Mouse (Mus musculus) intestine, embryonic 14.5 days (tissue): ENCODE measurements around the gene Adcy5. TPM values are rescaled to one million over a fixed set of nuclear protein-coding genes. Genes with fewer than 3 reads are reported as not detected.

Experiments
- ATAC-seq: fragments of 200-750 bp; cut with Nextera tagmentation; replicated peaks from 2 replicates; pipeline ENCODE4 v1.8.0; 2017; ENCODE audit warnings: low read depth, moderate number of reproducible peaks, moderate TSS enrichment, moderate library complexity; ENCODE audit not compliant: low FRiP score, low TSS enrichment
- DNase-seq: peaks from one replicate; pipeline ENCODE4 v3.0.0-alpha.2; 2018; ENCODE audit warnings: low spot score
- H3K27ac ChIP-seq: fragments of 300-500 bp; sonication (generic); 2 replicates; pipeline ENCODE4 v1.5.1; 2014; ENCODE audit warnings: low read depth, mild to moderate bottlenecking, control low read depth
- H3K27me3 ChIP-seq: fragments of 300-500 bp; sonication (generic); replicated peaks from 2 replicates; pipeline ENCODE4 v1.6.1; 2014; ENCODE audit warnings: low read length, control low read depth; ENCODE audit not compliant: control insufficient read depth, insufficient read depth
- H3K36me3 ChIP-seq: fragments of 300-500 bp; sonication (generic); 2 replicates; pipeline ENCODE4 v1.6.1; 2014; ENCODE audit warnings: low read length, control low read depth; ENCODE audit not compliant: control insufficient read depth, insufficient read depth
- H3K4me1 ChIP-seq: fragments of 300-500 bp; sonication (generic); replicated peaks from 2 replicates; pipeline ENCODE4 v1.6.1; 2014; ENCODE audit warnings: low read length, control low read depth, mixed read lengths; ENCODE audit not compliant: control insufficient read depth, insufficient read depth
- H3K4me2 ChIP-seq: fragments of 300-500 bp; sonication (generic); 2 replicates; pipeline ENCODE4 v1.6.1; 2014; ENCODE audit warnings: low read length
- H3K4me3 ChIP-seq: fragments of 300-500 bp; sonication (generic); 2 replicates; pipeline ENCODE4 v1.5.1; 2014; ENCODE audit warnings: low read depth, low read length, control low read depth, mixed read lengths
- H3K9ac ChIP-seq: fragments of 300-500 bp; sonication (generic); 2 replicates; pipeline ENCODE4 v1.6.1; 2014; ENCODE audit warnings: mild to moderate bottlenecking, low read length
- H3K9me3 ChIP-seq: fragments of 300-500 bp; sonication (generic); 2 replicates; pipeline ENCODE4 v1.6.1; 2016; ENCODE audit warnings: low read length, control low read depth; ENCODE audit not compliant: control insufficient read depth
- WGBS: fragments of 180-500 bp; shearing (Covaris S2); extraction: QIAGEN DNeasy Blood & Tissue Kit; methylation state at CpG from one replicate; pipeline ENCODE4 v1.1.7; 2014; 5-methylcytosine and 5-hydroxymethylcytosine counted together
- polyA plus RNA-seq: library from polyadenylated mRNA; unstranded; fragments of >200 nt; fragmentation: Nextera tagmentation; extraction: Ambion mirVana; gene quantifications from 2 replicates; pipeline ENCODE4 v1.2.1, GENCODE M21; 2014

Gene Adcy5
- polyA plus RNA-seq, 1 experiment from 2014 or later = 3.9 TPM

- Histone ChIP-seq H3K36me3 (no peaks in the 10 kb centered on the region), H3K27me3 (no peaks in the 10 kb centered on the region), H3K9me3 (0 out of 2 replicates have a peak, but pooled peaks cover 3% of the 10 kb centered on the region), H3K4me2 (no peak overlapping the region), H3K9ac (no peak overlapping the region), H3K4me1 (no peaks in the 10 kb centered on the region), H3K27ac (no peak overlapping the region), H3K4me3 (no peak overlapping the region)
- no peak for DNase-seq
- 59% methylated on average over 7 of the region's 7 CpGs for WGBS
- ATAC-seq = no peak
Observed at GRCm38 (mm10) chr16:35117436-35117835, 37.2 kb upstream of the Adcy5 start.

- H3K4me3 ChIP-seq = no peak overlapping the region
- no peak overlapping the region for H3K27ac ChIP-seq
- H3K9me3 ChIP-seq = 0 out of 2 replicates have a peak, but pooled peaks cover 3% of the 10 kb centered on the region
- ATAC-seq (no peak), DNase-seq (no peak)
- no peaks in the 10 kb centered on the region for H3K27me3 ChIP-seq
- H3K36me3 ChIP-seq = no peaks in the 10 kb centered on the region
- WGBS = 58% methylated on average over 4 of the region's 4 CpGs
- H3K9ac ChIP-seq = no peak overlapping the region
- no peak overlapping the region for H3K4me2 ChIP-seq
- no peaks in the 10 kb centered on the region for H3K4me1 ChIP-seq
Observed at GRCm38 (mm10) chr16:35120603-35121002, 34.1 kb upstream of the Adcy5 start.

GRCm38 (mm10) chr16:35127270-35127669 is 27.4 kb upstream of the Adcy5 start:
- DNase-seq = no peak

GRCm38 (mm10) chr16:35130172-35130571 is 24.5 kb upstream of the Adcy5 start:
- 67% methylated on average over 3 of the region's 3 CpGs for WGBS
- no peak overlapping the region for H3K9ac ChIP-seq

More at GRCm38 (mm10) chr16:35127270-35127669, 27.4 kb upstream of the Adcy5 start:
- Histone ChIP-seq H3K27ac (no peak overlapping the region), H3K4me3 (no peak overlapping the region), H3K27me3 (no peaks in the 10 kb centered on the region), H3K9me3 (no peaks in the 10 kb centered on the region), H3K4me2 (no peak overlapping the region), H3K36me3 (no peaks in the 10 kb centered on the region), H3K4me1 (no peaks in the 10 kb centered on the region), H3K9ac (no peak overlapping the region)
- no peak for ATAC-seq
- WGBS = 86% methylated on average over 5 of the region's 5 CpGs

GRCm38 (mm10) chr16:35139416-35139815 is 15.3 kb upstream of the Adcy5 start:
- 77% methylated on average over 6 of the region's 6 CpGs for WGBS

More at GRCm38 (mm10) chr16:35130172-35130571, 24.5 kb upstream of the Adcy5 start:
- ATAC-seq (no peak), DNase-seq (no peak)
- no peaks in the 10 kb centered on the region for H3K4me1 ChIP-seq
- H3K4me3 ChIP-seq = no peak overlapping the region
- H3K27ac ChIP-seq = no peak overlapping the region
- no peaks in the 10 kb centered on the region for H3K9me3 ChIP-seq
- H3K4me2 ChIP-seq = no peak overlapping the region
- H3K27me3 ChIP-seq = no peaks in the 10 kb centered on the region
- no peaks in the 10 kb centered on the region for H3K36me3 ChIP-seq

GRCm38 (mm10) chr16:35139873-35140619 is 14.6 kb upstream of the Adcy5 start:
- H3K4me2 ChIP-seq = peak overlapping the region; percentile 31
- ATAC-seq (no peak), DNase-seq (no peak)

More at GRCm38 (mm10) chr16:35139416-35139815, 15.3 kb upstream of the Adcy5 start:
- no peaks in the 10 kb centered on the region for H3K9me3 ChIP-seq
- H3K27ac ChIP-seq = no peak overlapping the region
- H3K27me3 ChIP-seq = no peaks in the 10 kb centered on the region
- no peak for DNase-seq
- H3K4me3 ChIP-seq = no peak overlapping the region
- H3K4me1 ChIP-seq = peaks cover 11% of the 10 kb centered on the region; the same call in 1 of the 2 replicates
- no peak overlapping the region for H3K4me2 ChIP-seq
- no peaks in the 10 kb centered on the region for H3K36me3 ChIP-seq
- no peak for ATAC-seq
- no peak overlapping the region for H3K9ac ChIP-seq

GRCm38 (mm10) chr16:35140620-35140975 is 14.1 kb upstream of the Adcy5 start:
- H3K27me3 ChIP-seq = no peaks in the 10 kb centered on the region
- no peaks in the 10 kb centered on the region for H3K9me3 ChIP-seq
- H3K9ac ChIP-seq = no peak overlapping the region
- ATAC-seq = no peak
- no peaks in the 10 kb centered on the region for H3K36me3 ChIP-seq
- peak overlapping the region; percentile 31 for H3K4me2 ChIP-seq
- WGBS = 24% methylated on average over 9 of the region's 9 CpGs
- no peak overlapping the region for H3K4me3 ChIP-seq
- peaks cover 11% of the 10 kb centered on the region; the same call in 1 of the 2 replicates for H3K4me1 ChIP-seq
- DNase-seq = peak; percentile 63
- peak overlapping the region; percentile 43; the same call in 1 of the 2 replicates for H3K27ac ChIP-seq

More at GRCm38 (mm10) chr16:35139873-35140619, 14.6 kb upstream of the Adcy5 start:
- Histone ChIP-seq H3K9ac (no peak overlapping the region), H3K36me3 (no peaks in the 10 kb centered on the region), H3K4me1 (peaks cover 11% of the 10 kb centered on the region; the same call in 1 of the 2 replicates), H3K4me3 (no peak overlapping the region), H3K27ac (peak overlapping the region; percentile 43; the same call in 1 of the 2 replicates), H3K27me3 (no peaks in the 10 kb centered on the region), H3K9me3 (no peaks in the 10 kb centered on the region)
- WGBS = 19% methylated on average over 11 of the region's 11 CpGs

GRCm38 (mm10) chr16:35141839-35142238 is 12.8 kb upstream of the Adcy5 start:
- 84% methylated on average over 8 of the region's 8 CpGs for WGBS
- no peak for DNase-seq
- H3K36me3 ChIP-seq = no peaks in the 10 kb centered on the region
- H3K9me3 ChIP-seq = no peaks in the 10 kb centered on the region
- no peak overlapping the region for H3K4me3 ChIP-seq
- H3K27ac ChIP-seq = no peak overlapping the region
- ATAC-seq = no peak
- H3K4me1 ChIP-seq = peaks cover 11% of the 10 kb centered on the region; the same call in 1 of the 2 replicates
- no peak overlapping the region for H3K4me2 ChIP-seq
- no peaks in the 10 kb centered on the region for H3K27me3 ChIP-seq
- no peak overlapping the region for H3K9ac ChIP-seq

- Histone ChIP-seq H3K9ac (no peak overlapping the region), H3K4me1 (no peaks in the 10 kb centered on the region), H3K27ac (no peak overlapping the region), H3K9me3 (no peaks in the 10 kb centered on the region), H3K4me2 (no peak overlapping the region), H3K36me3 (no peaks in the 10 kb centered on the region), H3K27me3 (peaks cover 5% of the 10 kb centered on the region; the same call in 1 of the 2 replicates), H3K4me3 (no peak overlapping the region)
- no peak for DNase-seq
- ATAC-seq = no peak
- 29% methylated on average over 4 of the region's 4 CpGs for WGBS
Observed at GRCm38 (mm10) chr16:35146153-35146552, 8.5 kb upstream of the Adcy5 start.
